Mouse (Mus musculus): ENCODE data around the gene Pbx1. TPM values are rescaled to one million over a fixed set of nuclear protein-coding genes. Genes with fewer than 3 reads are reported as not detected.

The Pbx1 gene
- polyA plus RNA-seq, 1 experiment from 2014 or later, result 59.2 TPM

DNA sequence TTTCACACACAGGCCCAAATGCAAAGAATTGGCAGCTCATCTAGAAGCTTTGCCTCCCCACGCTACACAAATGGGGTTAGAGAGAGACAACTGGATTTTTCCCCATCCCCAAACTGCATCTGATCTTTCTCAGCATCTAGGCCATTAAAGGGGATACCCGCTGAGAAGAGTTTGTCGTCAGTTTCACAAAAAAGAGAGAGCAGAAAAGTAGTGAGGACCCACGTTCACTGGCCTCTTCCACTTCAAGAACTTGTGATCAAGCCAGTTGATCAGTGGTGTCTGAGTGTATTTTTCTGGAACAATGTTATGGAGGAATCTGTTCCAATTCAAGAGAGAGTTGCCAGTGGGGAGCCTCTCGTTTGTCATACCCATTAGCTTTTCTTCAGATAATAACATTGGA lies 2.7 kb downstream of the Pbx1 start:
- H3K27ac ChIP-seq (ENCODE audit: low read depth, low read length), result peak overlapping the region; percentile 56

DNA sequence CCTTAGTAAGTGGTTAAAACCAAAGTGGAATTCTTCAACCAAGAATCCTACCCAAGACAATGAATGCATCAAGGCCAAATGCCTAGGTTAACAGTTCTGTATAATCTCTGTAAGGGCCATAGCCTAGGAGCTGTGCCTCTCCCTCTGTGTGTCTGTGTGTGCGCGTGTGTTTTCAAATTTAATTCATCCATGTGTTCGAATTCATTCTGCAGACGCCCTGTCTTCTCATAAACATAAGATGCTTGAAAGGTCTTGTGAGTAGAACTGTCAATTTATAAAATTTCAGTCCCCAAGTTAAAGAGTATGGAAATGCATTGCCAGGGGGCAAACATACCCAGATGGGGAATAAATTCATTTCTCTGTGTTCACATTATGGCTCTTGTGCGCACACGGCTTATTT lies 3.8 kb downstream of the Pbx1 start:
- H3K27ac ChIP-seq (ENCODE audit: low read depth, low read length), result peak overlapping the region; percentile 54
- H3K36me3 ChIP-seq (ENCODE audit: control insufficient read depth, insufficient read depth, low read length), result no peaks in the 10 kb centered on the region
- DNase-seq (ENCODE audit: low spot score) (no peak), ATAC-seq (ENCODE audit: low FRiP score) (no peak)
- peak overlapping the region; percentile 44 for H3K9ac ChIP-seq (ENCODE audit: low read depth, low read length)
- WGBS, result 16% methylated on average over 6 of the region's 6 CpGs
- peak overlapping the region; percentile 62 for H3K4me2 ChIP-seq (replicated peaks; ENCODE audit: low read depth, low read length)
- peak overlapping the region; percentile 75 for H3K4me3 ChIP-seq (ENCODE audit: low read depth, low read length)
- H3K9me3 ChIP-seq (ENCODE audit: control insufficient read depth, low read length), result no peaks in the 10 kb centered on the region
- no peaks in the 10 kb centered on the region for H3K27me3 ChIP-seq (ENCODE audit: control insufficient read depth, insufficient read depth, low read length)
- peaks cover 10% of the 10 kb centered on the region for H3K4me1 ChIP-seq (replicated peaks; ENCODE audit: control insufficient read depth, insufficient read depth, low read length)

More for the DNA sequence above, 2.7 kb downstream of the Pbx1 start:
- H3K9me3 ChIP-seq (ENCODE audit: control insufficient read depth, low read length), result no peaks in the 10 kb centered on the region
- under 1% methylated on average over 5 of the region's 5 CpGs for WGBS
- peak overlapping the region; percentile 75 for H3K4me3 ChIP-seq (ENCODE audit: low read depth, low read length)
- H3K9ac ChIP-seq (ENCODE audit: low read depth, low read length), result peak overlapping the region; percentile 94
- peaks cover 10% of the 10 kb centered on the region for H3K4me1 ChIP-seq (replicated peaks; ENCODE audit: control insufficient read depth, insufficient read depth, low read length)
- peak; percentile 45 for DNase-seq (ENCODE audit: low spot score)
- ATAC-seq (ENCODE audit: low FRiP score), result no peak
- H3K4me2 ChIP-seq (replicated peaks; ENCODE audit: low read depth, low read length), result peak overlapping the region; percentile 53
- no peaks in the 10 kb centered on the region for H3K27me3 ChIP-seq (ENCODE audit: control insufficient read depth, insufficient read depth, low read length)
- H3K36me3 ChIP-seq (ENCODE audit: control insufficient read depth, insufficient read depth, low read length), result no peaks in the 10 kb centered on the region

DNA sequence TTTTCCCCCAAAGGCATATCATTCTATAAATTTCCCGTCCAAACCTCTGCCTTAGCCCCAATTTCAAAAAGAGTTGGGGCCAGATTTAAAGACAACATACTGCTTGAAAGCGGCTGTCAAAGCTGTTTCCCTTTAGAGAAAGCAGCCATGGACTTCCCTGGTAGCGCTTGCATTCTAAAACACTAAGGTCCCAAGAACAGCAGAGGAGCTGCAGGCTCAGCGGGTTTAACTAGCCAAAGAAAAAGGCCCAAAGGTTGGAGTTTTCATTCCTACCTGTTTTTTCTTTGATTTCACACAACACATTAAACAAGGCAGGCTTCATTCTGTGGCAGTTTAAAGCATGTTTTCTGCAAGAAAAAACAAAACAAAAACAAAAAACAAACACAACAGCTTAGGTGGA lies 4.5 kb downstream of the Pbx1 start:
- H3K4me2 ChIP-seq (replicated peaks; ENCODE audit: low read depth, low read length), result peak overlapping the region; percentile 62
- 5% methylated on average over 4 of the region's 4 CpGs for WGBS
- DNase-seq (ENCODE audit: low spot score), result no peak
- H3K4me1 ChIP-seq (replicated peaks; ENCODE audit: control insufficient read depth, insufficient read depth, low read length), result peaks cover 10% of the 10 kb centered on the region
- H3K9ac ChIP-seq (ENCODE audit: low read depth, low read length), result peak overlapping the region; percentile 44
- ATAC-seq (ENCODE audit: low FRiP score), result no peak
- no peaks in the 10 kb centered on the region for H3K9me3 ChIP-seq (ENCODE audit: control insufficient read depth, low read length)
- H3K27me3 ChIP-seq (ENCODE audit: control insufficient read depth, insufficient read depth, low read length), result no peaks in the 10 kb centered on the region
- peak overlapping the region; percentile 75 for H3K4me3 ChIP-seq (ENCODE audit: low read depth, low read length)
- H3K36me3 ChIP-seq (ENCODE audit: control insufficient read depth, insufficient read depth, low read length), result no peaks in the 10 kb centered on the region
- 0 out of 2 replicates have a peak overlapping the region, but pooled peaks have one; percentile 27 for H3K27ac ChIP-seq (ENCODE audit: low read depth, low read length)

DNA sequence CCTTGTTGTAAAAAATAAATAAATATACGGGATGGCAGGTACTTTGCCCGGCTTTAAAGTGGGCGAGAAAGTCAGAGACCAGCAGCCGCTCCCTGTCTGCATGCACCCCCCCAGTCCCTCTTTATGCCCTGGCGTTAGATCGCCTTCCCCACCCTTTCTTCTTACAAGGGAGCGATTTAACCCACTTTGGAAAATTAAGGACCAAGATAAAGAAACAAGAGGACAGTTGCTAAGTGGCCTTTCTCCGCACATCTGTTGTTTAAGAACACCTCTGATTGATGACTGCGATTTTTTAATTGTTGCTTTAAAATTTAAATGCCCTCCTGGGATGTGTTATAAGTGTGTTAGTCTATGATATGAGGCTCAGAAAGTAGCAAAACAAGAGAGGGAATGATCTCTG lies 5.2 kb downstream of the Pbx1 start:
- ATAC-seq (ENCODE audit: low FRiP score), result no peak
- peak overlapping the region; percentile 62 for H3K4me2 ChIP-seq (replicated peaks; ENCODE audit: low read depth, low read length)
- peak overlapping the region; percentile 75 for H3K4me3 ChIP-seq (ENCODE audit: low read depth, low read length)
- H3K4me1 ChIP-seq (replicated peaks; ENCODE audit: control insufficient read depth, insufficient read depth, low read length), result peaks cover 10% of the 10 kb centered on the region
- 41% methylated on average over 9 of the region's 9 CpGs for WGBS
- H3K27me3 ChIP-seq (ENCODE audit: control insufficient read depth, insufficient read depth, low read length), result no peaks in the 10 kb centered on the region
- H3K9ac ChIP-seq (ENCODE audit: low read depth, low read length), result peak overlapping the region; percentile 44; the same call in 1 of the 2 replicates
- H3K27ac ChIP-seq (ENCODE audit: low read depth, low read length), result peak overlapping the region; percentile 27; the same call in 1 of the 2 replicates
- no peaks in the 10 kb centered on the region for H3K9me3 ChIP-seq (ENCODE audit: control insufficient read depth, low read length)
- DNase-seq (ENCODE audit: low spot score), result no peak
- H3K36me3 ChIP-seq (ENCODE audit: control insufficient read depth, insufficient read depth, low read length), result no peaks in the 10 kb centered on the region

DNA sequence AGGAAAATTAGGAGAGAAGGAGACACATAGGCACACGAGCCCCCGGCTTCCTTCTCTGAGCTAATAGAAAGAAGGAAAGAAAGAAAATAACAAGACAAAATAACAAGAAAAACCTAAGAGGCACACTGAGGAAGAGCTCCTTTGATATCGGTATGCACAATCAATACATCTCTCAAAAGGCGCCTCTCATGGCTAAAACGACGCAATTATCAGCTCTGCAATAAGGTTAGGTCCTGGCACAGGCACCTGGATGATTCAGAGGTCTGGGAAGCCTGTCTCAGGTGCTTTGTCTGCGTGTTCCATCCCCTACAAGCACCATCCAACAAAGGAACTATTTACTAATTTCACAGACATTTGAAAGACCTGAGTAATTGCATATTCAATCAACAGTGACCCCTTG lies 5.8 kb downstream of the Pbx1 start:
- Histone ChIP-seq H3K4me2 (replicated peaks; ENCODE audit: low read depth, low read length) (peak overlapping the region; percentile 62), H3K4me3 (ENCODE audit: low read depth, low read length) (peak overlapping the region; percentile 75), H3K27me3 (ENCODE audit: control insufficient read depth, insufficient read depth, low read length) (no peaks in the 10 kb centered on the region), H3K4me1 (replicated peaks; ENCODE audit: control insufficient read depth, insufficient read depth, low read length) (peaks cover 10% of the 10 kb centered on the region), H3K27ac (ENCODE audit: low read depth, low read length) (no peak overlapping the region), H3K9ac (ENCODE audit: low read depth, low read length) (no peak overlapping the region), H3K9me3 (ENCODE audit: control insufficient read depth, low read length) (no peaks in the 10 kb centered on the region), H3K36me3 (ENCODE audit: control insufficient read depth, insufficient read depth, low read length) (no peaks in the 10 kb centered on the region)
- DNase-seq (ENCODE audit: low spot score) (no peak), ATAC-seq (ENCODE audit: low FRiP score) (no peak)
- WGBS, result 57% methylated on average over 7 of the region's 7 CpGs

DNA sequence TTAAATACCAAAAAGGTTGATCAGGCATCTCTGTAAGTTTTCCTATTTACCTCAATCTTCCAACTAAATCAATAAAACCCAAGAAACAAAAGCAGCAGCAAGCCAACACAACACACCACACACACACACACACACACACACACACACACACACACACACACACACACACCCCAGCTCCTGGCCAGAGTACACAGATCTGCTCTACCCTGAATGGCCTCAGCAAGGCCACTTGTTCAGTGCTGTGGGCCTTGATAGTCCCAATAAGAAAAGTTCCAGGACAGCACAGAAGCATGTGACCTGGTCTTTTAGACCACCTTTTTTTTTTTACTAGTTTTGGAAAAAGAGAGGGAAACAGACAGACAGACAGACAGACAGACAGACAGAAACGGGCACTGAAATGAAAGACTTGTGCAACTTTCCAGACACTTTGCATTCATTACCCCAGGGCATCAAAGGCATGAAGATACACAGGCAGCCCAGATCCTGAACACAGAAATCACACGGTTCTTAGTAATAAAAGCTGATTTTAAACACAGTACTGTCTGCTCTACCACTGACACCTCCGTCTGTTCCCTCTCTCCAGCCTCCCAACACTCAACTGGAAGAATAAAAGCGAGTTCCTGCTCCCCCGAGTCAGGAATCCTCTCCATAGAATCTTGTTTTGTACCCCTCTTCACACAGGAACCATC lies 6.9 kb downstream of the Pbx1 start:
- H3K9ac ChIP-seq (ENCODE audit: low read depth, low read length), result no peak overlapping the region
- no peak overlapping the region; the same call in 1 of the 2 replicates for H3K4me2 ChIP-seq (replicated peaks; ENCODE audit: low read depth, low read length)
- no peak overlapping the region for H3K4me3 ChIP-seq (ENCODE audit: low read depth, low read length)
- H3K9me3 ChIP-seq (ENCODE audit: control insufficient read depth, low read length), result no peaks in the 10 kb centered on the region
- no peaks in the 10 kb centered on the region for H3K36me3 ChIP-seq (ENCODE audit: control insufficient read depth, insufficient read depth, low read length)
- H3K4me1 ChIP-seq (replicated peaks; ENCODE audit: control insufficient read depth, insufficient read depth, low read length), result peaks cover 10% of the 10 kb centered on the region
- 41% methylated on average over 5 of the region's 5 CpGs for WGBS
- no peaks in the 10 kb centered on the region for H3K27me3 ChIP-seq (ENCODE audit: control insufficient read depth, insufficient read depth, low read length)
- DNase-seq (ENCODE audit: low spot score) (no peak), ATAC-seq (ENCODE audit: low FRiP score) (no peak)
- H3K27ac ChIP-seq (ENCODE audit: low read depth, low read length), result no peak overlapping the region

DNA sequence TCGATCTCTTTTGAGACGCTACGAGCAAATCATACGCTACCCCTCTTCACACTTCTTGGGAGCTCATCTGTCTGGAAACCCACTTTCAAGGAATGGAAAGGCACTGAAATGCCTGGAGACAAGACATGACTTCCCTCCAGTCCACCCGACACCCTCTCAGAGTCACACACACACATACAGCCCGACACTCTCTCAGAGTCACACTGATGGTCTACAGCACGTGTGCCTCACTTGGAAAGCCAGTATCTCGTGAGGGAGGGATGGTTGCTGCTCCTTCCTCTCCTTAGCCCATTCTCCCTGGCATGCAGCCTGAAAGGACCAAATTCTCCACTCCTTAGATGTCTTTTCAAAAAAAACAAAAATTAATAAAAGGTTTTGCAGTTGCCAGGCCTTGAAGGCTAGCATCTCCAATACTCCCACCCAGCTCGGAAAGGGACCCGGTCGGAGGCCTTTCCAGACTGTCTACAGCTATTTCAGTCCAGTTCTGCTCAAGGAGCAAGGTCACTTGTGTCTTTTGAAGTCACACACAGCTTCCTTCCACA lies 8.6 kb downstream of the Pbx1 start:
- 81% methylated on average over 11 of the region's 11 CpGs for WGBS
- peaks cover 10% of the 10 kb centered on the region for H3K4me1 ChIP-seq (replicated peaks; ENCODE audit: control insufficient read depth, insufficient read depth, low read length)
- DNase-seq (ENCODE audit: low spot score) (no peak), ATAC-seq (ENCODE audit: low FRiP score) (no peak)
- no peak overlapping the region for H3K4me3 ChIP-seq (ENCODE audit: low read depth, low read length)
- H3K27me3 ChIP-seq (ENCODE audit: control insufficient read depth, insufficient read depth, low read length), result no peaks in the 10 kb centered on the region
- H3K36me3 ChIP-seq (ENCODE audit: control insufficient read depth, insufficient read depth, low read length), result no peaks in the 10 kb centered on the region
- no peak overlapping the region for H3K9ac ChIP-seq (ENCODE audit: low read depth, low read length)
- H3K4me2 ChIP-seq (replicated peaks; ENCODE audit: low read depth, low read length), result no peak overlapping the region
- H3K9me3 ChIP-seq (ENCODE audit: control insufficient read depth, low read length), result no peaks in the 10 kb centered on the region
- H3K27ac ChIP-seq (ENCODE audit: low read depth, low read length), result no peak overlapping the region

DNA sequence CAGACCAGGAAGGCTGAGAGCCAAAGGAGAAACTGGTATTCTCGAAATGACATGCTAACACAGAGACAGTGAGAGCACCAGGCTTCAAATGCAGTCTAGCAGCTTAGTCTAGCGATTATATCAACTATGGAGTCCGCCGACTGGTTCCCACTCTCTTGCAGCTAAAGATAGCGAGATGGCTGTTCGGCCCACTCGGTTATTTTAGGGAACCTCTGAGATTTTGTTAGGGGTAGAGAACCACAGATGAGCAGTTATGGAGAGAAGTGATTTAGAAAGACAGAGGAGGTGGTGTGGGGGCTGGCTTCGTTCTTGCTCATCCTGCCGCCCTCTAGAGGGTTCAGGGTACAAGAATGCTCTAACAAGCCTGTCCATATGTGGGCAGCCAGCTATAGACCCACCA lies 13.2 kb downstream of the Pbx1 start:
- no peak overlapping the region for H3K27ac ChIP-seq (ENCODE audit: low read depth, low read length)

DNA sequence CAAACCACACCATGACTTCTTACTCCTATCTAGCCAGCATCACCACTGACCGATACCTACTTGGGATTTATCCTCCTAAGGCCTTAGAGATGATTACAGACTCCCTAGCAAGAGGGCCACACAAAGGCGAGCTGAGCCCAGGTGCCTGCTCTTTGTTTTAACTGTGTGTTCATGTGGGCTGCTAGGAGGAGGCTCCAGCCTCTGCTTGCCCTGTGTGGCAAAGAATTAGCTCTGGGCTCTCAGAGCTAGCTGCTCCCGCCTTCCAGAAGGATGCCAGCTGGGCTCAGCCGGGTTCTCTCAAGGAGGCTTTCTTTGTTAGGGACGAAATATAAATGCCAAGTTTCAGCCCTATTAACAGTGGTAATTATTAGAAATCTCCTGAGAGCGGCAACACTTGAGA lies 14.4 kb downstream of the Pbx1 start:
- 33% methylated on average over 6 of the region's 6 CpGs for WGBS

More for the DNA sequence above, 13.2 kb downstream of the Pbx1 start:
- ATAC-seq (ENCODE audit: low FRiP score) (no peak), DNase-seq (ENCODE audit: low spot score) (no peak)
- H3K9me3 ChIP-seq (ENCODE audit: control insufficient read depth, low read length), result no peaks in the 10 kb centered on the region
- H3K27me3 ChIP-seq (ENCODE audit: control insufficient read depth, insufficient read depth, low read length), result no peaks in the 10 kb centered on the region
- WGBS, result 87% methylated on average over 9 of the region's 9 CpGs
- no peak overlapping the region for H3K9ac ChIP-seq (ENCODE audit: low read depth, low read length)
- H3K4me1 ChIP-seq (replicated peaks; ENCODE audit: control insufficient read depth, insufficient read depth, low read length), result peaks cover 7% of the 10 kb centered on the region
- H3K36me3 ChIP-seq (ENCODE audit: control insufficient read depth, insufficient read depth, low read length), result 0 out of 2 replicates have a peak, but pooled peaks cover 2% of the 10 kb centered on the region
- no peak overlapping the region for H3K4me2 ChIP-seq (replicated peaks; ENCODE audit: low read depth, low read length)
- no peak overlapping the region for H3K4me3 ChIP-seq (ENCODE audit: low read depth, low read length)

More for the DNA sequence above, 14.4 kb downstream of the Pbx1 start:
- Histone ChIP-seq H3K9me3 (ENCODE audit: control insufficient read depth, low read length) (no peaks in the 10 kb centered on the region), H3K27ac (ENCODE audit: low read depth, low read length) (peak overlapping the region; percentile 70), H3K27me3 (ENCODE audit: control insufficient read depth, insufficient read depth, low read length) (no peaks in the 10 kb centered on the region), H3K4me3 (ENCODE audit: low read depth, low read length) (no peak overlapping the region), H3K4me1 (replicated peaks; ENCODE audit: control insufficient read depth, insufficient read depth, low read length) (peaks cover 7% of the 10 kb centered on the region), H3K36me3 (ENCODE audit: control insufficient read depth, insufficient read depth, low read length) (0 out of 2 replicates have a peak, but pooled peaks cover 2% of the 10 kb centered on the region), H3K9ac (ENCODE audit: low read depth, low read length) (peak overlapping the region; percentile 27; the same call in 1 of the 2 replicates), H3K4me2 (replicated peaks; ENCODE audit: low read depth, low read length) (no peak overlapping the region)
- DNase-seq (ENCODE audit: low spot score) (peak; percentile 33), ATAC-seq (ENCODE audit: low FRiP score) (no peak)

Data from hindbrain, embryonic 11.5 days (tissue).